Mouse (Mus musculus): Measurements from ENCODE around the gene Usp24.
A peak's percentile ranks its signal among the peaks of the same experiment; 100 is the strongest.

The Usp24 gene

DNA sequence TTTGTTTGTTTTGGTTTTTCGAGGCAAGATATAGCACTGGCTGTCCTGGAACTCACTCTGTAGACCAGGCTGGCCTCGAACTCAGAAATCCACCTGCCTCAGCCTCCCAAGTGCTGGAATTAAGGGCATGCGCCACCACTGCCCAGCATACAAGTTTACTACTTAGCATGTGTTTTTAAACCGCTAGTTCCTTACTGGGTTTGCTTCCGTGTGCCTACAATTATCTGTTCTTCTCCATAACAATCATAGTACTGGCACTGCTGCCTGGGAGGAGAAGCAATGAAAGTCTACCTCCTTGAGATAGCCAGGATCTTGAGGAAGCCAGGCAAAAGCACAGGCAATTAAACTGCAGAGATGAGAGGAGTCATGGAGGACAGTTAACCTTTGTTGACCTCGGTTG, 112.6 kb downstream of the Usp24 start:
- no peak for DNase-seq (ENCODE audit: low spot score in 2 of 2)

DNA sequence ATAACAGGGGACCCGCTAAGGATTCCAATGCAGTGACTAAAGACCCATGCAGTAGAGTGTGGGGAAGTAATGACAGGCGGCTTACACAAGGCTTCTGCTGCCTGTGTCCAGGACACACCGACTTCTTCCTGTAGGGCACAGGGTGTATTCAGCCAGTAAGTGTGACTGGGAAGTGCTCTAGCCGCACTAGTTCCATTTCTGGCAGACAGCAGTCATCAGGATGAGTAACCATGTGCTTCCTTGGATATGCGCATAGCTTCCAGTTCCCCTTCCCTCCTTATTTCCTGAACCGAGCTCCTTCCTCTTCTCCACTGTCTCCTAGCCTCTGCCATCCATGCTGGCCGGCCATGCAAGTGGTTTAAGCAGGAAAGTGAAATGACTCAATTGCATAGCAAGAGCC, 113.1 kb downstream of the Usp24 start:
- no peak for DNase-seq (ENCODE audit: low spot score in 2 of 2)

DNA sequence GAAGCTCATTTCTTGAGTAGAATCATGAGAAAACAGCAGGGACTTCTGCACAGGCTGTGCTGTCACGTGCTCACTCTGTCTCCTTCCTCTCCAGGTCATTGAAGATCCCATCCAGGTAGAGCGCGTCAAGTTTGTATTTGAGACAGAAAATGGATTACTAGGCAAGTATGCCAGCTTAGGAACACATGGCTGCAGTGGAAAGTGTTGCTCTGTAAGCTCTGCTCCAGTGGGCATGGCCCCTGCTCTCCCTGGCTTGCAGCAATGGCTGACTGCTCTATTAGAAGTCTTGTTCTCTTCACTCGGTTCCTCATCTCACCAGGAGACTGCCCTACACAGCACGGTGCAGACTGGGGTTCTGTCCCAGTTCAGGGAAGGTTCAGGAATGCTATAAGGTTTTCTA, 114.4 kb downstream of the Usp24 start:
- no peak for DNase-seq (ENCODE audit: low spot score in 2 of 2)

DNA sequence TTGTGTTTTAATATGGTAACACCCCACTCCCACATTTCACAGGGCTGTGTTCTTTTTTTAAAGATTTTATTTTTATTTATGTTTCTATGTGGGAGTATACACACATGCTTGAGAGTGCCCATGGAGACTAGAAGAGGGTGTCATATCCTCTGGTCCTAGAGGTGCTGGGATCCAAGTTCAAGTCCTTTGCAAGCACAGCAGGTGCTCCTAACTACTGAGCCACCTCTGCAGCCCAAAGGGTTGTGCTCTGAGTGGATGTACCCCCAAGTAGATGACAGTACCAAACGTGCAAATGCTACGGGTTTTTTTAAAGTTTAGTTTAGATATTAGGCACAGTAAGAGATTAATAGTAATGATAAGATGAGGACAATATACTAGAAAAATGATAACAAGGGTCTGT, 119.4 kb downstream of the Usp24 start:
- DNase-seq (ENCODE audit: low spot score in 2 of 2) = no peak

DNA sequence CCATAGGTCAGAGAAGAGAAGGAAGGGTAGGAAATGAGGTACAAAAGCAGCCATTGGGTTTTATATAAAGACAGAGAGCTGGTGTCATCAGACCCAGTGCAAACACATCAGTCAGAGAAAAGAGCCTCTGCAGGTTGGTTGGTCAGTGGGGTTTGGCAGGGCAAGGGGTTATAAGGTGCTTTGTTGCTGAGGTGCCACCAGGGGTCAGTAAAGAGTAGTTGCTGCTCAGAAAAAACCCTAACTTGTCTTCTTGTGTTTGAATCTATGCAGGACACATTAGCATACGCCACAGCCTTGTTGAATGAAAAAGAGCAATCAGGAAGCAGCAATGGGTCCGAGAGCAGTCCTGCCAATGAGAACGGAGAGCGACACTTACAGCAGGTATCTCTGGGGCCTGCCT, 120.5 kb downstream of the Usp24 start:
- no peak for DNase-seq (ENCODE audit: low spot score in 2 of 2)

DNA sequence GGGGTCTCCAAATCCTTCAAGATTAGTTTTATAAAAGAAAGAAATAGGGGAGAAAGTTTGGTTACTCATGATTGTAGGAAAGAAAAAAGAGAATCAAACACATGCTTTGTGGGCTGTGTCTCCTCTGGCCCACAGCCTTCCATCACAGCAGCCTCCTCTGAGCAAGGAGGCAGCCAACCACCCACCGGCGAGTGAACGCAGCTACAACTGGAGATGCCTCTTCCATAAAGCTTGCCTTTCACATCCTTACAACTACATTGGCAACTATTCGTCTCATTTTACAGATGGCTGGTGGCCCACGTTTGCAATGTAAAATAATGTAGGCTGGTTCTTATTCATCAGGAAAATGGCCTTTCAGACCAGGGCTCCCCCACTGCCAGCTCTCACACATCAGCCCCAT, 121.2 kb downstream of the Usp24 start:
- no peak for DNase-seq (ENCODE audit: low spot score in 2 of 2)

DNA sequence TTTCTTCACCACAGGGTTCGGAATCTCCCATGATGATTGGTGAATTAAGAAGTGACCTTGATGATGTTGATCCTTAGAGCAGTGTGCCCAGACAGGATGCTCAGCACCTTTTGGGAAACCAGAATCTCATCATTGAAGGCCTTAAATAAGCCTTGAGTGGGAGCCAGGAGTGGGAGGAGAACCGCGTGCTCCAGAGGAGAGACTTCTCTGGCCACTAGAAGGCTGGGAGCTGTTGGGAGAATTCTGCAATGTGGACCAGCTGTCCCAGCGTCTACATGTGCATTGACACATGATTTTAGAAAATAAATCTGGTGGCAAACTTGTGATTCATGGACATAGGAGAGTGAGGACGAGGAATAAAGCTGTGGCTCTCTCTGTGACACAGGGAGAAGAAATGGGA, 122.8 kb downstream of the Usp24 start:
- DNase-seq (ENCODE audit: low spot score in 2 of 2) = no peak

DNA sequence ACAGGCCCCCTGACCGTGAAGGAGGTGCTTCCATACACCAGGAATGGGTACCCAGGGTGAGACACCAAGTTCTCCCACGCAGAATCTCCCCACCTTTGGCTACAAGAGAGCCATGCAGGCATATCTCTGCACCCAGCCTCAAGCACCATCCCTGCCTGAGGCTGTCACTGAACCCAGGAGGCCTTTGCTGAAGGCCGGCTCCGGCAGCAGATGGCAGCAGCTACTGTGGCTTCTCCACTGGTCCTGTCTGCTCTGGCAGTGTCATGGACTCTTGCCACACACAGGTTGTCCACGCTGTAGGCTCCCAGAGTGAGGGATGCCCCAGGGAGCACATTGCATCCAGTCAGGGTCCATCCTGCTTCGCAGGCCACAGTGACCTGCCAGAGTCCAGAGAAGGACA, 127.2 kb downstream of the Usp24 start:
- DNase-seq (ENCODE audit: low spot score in 2 of 2) = no peak

DNA sequence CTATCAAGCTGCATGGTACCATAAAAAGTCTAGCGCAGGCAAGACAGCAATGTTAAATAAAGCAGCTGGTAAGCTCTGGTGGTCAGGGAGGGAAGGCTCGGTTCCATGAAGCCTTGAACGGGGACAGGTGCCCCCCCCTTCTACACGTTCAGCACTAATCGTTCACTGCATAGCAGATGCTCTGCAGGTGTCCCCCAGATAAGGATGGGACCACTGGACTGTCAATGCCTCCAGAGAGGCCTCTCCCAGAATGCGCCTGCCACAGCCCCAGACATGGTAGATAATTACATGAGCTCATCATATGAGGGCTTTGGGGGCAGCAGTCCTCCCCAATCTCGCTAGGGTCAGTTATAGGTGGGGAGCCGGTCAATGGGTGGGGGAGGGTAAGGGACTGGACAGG, 133.3 kb downstream of the Usp24 start:
- DNase-seq (ENCODE audit: low spot score in 2 of 2) = no peak

DNA sequence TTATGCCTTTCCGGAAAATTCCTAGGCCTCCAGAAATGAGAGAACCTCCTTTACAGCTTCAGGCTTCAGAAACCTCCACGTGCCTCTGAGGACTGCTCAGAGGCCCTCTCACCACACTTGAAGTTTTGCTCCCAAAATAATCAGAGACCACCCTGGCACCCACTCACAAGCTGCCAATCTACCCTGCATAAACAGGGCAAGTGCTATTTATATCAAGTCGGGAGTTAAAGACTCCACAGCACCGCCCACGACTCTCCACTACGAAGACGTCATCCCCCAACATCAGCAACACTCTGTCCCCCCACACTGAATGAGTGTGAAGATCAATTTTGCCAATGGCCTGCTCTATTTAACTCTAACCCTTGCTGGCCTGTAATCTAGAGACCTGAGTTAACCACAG, 136.4 kb downstream of the Usp24 start:
- DNase-seq (ENCODE audit: low spot score in 2 of 2) = no peak

DNA sequence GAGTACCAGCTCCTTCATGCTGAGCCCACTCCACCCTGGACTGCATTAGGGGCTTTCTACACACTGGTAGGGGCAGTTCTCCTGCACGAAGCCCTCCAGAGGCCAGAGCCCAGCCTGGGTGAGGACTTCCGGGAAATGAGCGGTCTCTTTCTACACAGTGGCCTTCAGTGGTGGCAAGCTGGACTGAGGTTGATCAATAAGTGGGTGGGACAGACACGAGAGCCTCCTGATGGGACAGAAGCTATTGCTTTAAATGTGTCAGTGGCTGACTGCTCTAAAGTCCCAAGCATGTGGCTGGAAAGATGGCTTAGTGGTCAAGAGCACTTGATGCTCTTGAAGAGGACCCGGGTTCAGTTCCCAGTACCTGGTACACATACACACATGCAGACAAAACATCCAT, 137.1 kb downstream of the Usp24 start:
- DNase-seq (ENCODE audit: low spot score in 2 of 2) = no peak

DNA sequence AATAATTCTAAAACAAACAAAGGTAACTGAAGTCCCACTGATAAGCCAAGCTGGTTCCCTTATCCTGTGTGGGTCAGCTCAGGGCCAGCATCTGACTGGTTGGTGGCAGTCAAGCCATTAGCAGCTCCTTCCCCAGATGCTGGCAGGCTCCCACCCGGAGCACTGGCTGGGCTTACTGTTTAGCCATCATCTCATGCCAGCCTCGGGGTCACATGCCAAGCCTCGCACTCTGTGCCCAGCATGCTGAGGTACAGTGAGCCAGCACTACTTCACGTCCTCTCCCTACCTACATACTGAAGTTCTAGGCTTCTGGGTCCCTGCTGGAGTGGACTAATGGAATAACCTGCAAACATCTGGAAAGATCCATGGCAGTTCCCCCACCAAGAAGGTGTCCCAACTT, 137.5 kb downstream of the Usp24 start:
- DNase-seq (ENCODE audit: low spot score in 2 of 2) = no peak

DNA sequence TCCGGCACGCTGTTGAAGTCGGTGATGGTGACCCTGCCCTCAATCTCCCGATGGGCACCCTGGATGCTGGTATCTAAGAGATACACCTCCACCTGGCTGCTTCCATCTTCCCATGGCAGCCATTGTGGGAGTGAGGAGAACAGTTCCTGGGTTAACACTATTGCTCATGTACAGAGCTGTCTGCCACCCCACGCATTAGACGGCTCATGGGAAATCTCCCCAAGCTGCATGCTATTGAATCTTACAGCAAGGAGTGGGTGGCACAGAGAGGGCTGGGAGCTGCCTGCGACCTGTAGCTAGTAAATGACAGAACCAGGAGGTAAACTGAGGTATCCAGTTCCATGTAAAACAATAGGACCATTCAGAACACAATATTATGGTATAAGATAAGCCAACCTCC, 138.5 kb downstream of the Usp24 start:
- no peak for DNase-seq (ENCODE audit: low spot score in 2 of 2)

DNA sequence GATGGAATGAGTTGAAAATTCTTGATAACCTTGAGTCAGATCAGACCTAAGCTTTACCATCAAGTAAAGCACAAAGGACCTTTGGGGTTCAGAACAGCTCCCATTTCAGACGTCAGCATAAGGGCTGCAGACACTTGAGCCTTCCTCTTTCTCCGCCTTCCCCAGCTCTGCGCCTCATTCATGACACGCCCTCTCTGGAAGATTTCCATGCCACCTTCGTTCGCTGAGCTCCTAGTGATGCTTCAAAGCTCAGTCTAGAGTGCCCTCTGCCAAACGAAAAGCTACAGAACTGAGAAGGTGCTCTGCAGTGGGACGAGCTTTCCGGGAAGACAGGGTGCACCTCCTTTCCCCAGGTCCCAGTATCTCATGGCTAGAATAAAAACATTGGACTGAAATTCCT, 146.0 kb downstream of the Usp24 start:
- no peak for DNase-seq (ENCODE audit: low spot score in 2 of 2)

DNA sequence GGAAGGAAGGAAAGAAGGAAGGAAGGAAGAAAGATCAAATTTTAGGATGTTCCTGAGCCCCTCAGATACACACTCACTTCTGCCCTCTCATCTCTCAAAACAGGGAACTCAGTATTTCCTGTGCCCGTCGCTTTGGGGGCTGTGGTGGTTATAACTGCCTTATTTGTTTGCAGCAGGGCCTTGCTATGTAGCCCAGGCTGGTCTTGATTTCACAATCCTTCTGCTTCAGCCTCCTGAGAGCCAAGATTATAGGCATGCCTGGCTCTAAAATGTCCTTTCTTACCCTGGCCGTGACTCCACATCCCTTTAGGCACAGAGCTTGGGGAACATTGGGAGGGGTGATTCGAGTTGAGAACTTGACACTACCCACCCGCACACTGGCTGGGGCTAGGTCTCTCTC, 146.5 kb downstream of the Usp24 start:
- no peak for DNase-seq (ENCODE audit: low spot score in 2 of 2)

DNA sequence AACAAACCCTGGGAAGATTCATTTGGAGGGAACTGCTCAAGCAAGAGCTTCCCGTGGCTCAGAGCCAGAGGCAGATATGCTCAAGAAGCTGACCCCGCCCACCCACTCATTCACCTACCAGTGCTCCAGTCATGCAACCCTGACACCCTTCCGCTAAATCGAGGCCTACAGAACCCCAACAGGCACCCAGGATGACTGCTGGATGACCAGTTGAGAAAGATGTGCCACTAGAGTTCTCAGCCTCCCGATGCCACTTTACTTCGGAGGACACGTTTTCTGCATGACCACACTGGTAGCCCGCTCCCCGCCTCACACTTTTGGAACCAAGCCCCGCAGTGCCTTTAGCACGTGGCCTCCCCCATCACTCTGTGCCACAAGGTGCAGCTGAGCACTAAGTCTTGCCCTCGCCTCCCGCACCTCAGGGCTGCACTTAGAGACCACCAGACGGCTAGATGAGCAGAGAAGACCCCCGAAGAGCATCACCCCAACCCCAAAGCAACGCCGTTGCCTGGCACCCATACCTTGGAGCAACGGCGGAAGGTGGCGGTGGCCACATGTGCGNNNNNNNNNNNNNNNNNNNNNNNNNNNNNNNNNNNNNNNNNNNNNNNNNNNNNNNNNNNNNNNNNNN, 147.3 kb downstream of the Usp24 start:
- no peak for DNase-seq (ENCODE audit: low spot score in 2 of 2)

DNA sequence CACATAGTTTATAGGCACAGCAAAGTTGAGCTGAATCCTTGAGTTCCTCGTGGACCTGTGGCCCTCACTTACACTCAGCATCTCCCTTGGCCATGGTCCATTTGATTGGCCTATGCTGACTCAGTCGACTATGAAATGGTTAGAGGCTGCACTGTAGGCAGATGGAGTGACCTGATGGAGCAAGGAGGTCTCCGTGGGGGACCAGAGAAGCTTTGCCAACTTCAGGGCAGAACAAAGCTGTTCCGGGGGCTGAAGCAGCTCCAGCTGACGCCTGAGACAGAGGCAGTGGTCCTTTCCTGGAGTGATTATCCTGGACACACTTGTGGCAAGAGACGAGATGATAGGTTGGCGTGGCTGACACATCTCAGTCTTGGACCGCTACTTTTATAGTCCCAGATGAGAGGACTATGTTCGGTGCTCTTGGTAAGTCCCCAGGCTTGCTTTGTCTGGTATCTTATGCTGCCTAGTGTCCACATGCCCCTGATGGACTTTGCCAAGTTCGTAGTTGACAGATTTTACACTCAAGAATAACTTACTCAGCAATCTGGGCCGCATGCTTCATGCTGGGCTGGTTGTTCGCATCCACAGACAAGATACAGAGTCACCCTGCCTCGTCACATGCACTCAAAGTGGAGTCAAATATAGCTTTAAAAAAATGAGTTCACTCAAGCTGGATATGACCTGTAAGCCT, 151.6 kb downstream of the Usp24 start:
- no peak for DNase-seq (ENCODE audit: low spot score in 2 of 2)

DNA sequence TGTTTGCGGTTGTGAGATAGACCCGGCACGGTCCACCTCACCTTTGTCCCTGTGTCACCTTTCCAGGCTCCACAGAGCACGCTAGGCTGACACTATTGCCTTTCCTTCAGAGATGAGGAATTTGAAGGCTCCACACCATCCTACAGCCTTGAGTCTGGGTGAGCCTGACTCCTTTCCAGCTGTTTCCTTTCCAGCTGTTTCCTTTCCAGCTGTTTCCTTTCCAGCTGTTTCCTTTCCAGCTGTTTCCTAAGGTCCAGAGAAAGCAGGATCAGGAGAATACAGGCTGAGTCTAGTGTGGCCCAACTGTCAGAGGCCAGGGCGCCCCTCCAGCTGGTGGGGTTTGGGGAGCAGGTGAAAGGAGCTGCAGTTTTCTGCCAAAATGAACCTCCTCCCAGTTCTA, 154.9 kb downstream of the Usp24 start:
- no peak for DNase-seq (ENCODE audit: low spot score in 2 of 2)

DNA sequence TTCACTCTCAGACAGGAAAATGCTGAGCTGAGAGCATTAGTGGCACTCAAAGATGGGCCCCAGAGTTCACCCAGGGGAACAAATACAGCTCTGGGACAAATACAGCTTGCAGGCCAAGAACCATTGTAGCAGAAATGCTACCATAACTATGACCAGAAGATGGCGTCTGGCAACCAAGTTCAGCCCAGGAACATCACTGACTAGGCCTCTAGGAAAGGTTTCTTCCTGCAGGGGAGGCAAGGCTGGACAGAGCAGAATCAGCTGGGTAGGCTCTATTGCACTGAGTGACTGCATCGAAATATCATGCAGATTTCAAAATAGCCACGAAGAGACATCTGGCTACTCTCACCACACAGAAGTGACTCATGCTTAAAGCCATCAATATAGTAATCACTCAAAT, 156.3 kb downstream of the Usp24 start:
- peak in 1 of 2 experiments; percentile 32 for DNase-seq (ENCODE audit: low spot score in 2 of 2)

DNA sequence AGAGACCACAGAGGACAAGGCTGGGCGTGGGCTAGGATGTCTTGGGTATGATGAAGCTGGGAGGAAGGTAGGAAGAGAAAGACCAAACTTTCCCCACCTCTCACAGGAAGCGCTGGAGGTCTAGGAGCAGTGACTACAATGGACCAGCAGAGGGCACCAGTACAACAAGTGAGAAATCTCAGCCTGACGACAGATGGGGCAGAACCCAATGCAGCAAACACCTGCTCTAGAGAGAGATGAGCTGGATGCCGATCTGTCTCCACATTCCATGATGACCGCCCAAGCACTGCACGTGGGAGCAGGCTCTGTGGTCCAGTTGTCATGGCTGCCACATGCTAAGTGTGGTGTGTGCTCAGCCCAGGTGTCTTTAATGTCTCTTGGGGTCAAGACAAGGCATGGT, 158.2 kb downstream of the Usp24 start:
- DNase-seq (ENCODE audit: low spot score in 2 of 2) = peak in 1 of 2 experiments; percentile 25

DNA sequence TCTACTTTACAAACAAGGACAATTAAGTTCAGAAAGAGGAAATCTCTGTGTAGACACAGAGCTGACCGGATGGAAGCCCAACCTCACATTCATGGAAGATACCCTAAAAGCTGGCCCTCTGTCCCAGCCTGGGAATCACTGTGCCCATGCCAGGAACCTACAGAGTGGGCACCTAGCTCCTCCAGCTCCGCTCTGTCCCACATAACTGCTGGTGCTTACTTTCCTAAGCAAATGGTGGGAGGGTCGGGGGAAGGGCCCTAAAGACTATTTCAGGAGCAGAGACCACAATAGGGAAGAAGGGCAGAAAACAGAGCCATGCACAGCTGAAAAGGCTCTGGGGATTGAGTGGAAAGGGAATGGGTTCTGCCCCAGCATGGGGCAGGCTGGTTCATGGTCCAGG, 164.5 kb downstream of the Usp24 start:
- no peak for DNase-seq (ENCODE audit: low spot score in 2 of 2)

DNA sequence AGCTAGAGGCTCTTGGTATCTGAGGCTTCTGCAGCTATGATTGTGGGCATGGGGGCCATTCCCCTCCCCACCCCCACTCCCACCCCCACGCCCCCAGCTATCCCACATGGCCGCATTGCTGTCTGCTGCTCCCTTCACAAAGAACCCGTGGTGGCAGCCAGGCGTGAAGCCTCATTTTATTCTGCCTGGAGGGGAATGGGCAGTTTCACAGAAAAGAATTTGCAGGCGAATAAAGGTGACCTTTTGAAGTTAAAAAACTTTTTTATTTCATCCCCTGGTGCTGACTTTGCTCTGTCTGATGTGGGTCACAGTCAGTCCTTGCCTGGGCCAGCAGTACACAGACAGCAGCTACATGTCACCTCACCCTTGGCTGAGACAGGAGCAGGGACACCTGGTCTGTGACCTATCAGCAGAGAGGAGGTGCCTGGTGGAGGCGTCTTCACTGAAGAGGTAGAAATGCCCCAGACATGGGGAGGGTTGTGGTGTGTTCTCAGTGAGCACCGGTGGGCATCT, 167.3 kb downstream of the Usp24 start:
- DNase-seq (ENCODE audit: low spot score in 2 of 2) = no peak

DNA sequence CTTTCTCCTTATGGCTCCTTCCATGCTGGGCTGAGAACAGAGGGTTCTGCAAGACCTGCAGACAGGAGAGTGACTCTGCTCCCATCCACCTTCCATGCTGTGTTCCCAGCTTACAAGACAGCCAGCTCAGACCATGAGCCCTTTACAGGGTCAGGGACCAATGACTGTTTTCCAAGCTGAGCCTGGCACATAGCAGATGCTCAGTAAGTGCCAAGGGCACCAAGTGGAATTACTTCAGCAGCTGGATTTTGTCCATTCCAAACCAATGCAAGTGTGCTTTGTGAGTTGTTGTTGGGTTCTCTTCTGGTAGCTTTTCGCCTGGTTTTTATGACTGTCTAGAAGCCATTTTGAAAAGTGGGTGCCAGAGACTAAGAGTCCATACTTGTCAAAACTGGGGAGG, 167.8 kb downstream of the Usp24 start:
- DNase-seq (ENCODE audit: low spot score in 2 of 2) = no peak

DNA sequence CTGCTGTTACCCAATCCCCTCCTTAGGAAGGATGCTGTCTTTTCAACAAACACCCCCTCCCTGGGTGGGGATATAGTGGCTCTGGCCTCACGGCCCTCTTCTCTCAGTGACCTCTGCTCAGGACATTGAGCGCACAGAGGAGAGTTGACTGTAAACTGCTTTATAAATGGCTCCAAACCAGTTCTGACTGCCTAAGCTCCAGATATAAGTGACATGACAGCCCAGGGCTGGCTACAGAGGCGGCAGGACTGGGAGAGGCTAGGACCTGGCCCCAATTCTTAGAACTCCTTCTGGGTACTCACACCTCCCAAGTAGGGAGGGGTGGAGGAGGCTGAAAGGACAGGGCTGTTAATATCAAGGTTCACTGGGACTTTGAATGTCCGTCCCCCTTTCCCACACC, 174.6 kb downstream of the Usp24 start:
- no peak for DNase-seq (ENCODE audit: low spot score in 2 of 2)

All from spleen, postnatal 4 days (tissue).